Mouse (Mus musculus): ENCODE data around the gene 2310007B03Rik. TPM values are rescaled to one million over a fixed set of nuclear protein-coding genes. Genes with fewer than 3 reads are reported as not detected.

2310007B03Rik gene
- polyA plus RNA-seq, 1 experiment from 2014 or later = 23.0 TPM

Other genes starting within 250 kb of the 2310007B03Rik start
- 27.5 and 29.2 TPM in 2 replicates for gene Capn10, start 226.6 kb downstream of the 2310007B03Rik start, polyA plus RNA-seq (2015; fragmentation: Nextera tagmentation; extraction: Ambion mirVana)
- gene Gpr35, start 210.1 kb downstream of the 2310007B03Rik start, polyA plus RNA-seq (2015; fragmentation: Nextera tagmentation; extraction: Ambion mirVana) = 0.46 and 0.52 TPM in 2 replicates
- not detected in 2 replicates for gene Aqp12, start 154.6 kb downstream of the 2310007B03Rik start, polyA plus RNA-seq (2015; fragmentation: Nextera tagmentation; extraction: Ambion mirVana)
- gene Kif1a, start 59.0 kb downstream of the 2310007B03Rik start, polyA plus RNA-seq (2015; fragmentation: Nextera tagmentation; extraction: Ambion mirVana) = 7.9 and 9.2 TPM in 2 replicates
- 0.24 TPM in 1 of 2 replicates, not detected in the other for gene Agxt, start 25.7 kb downstream of the 2310007B03Rik start, polyA plus RNA-seq (2015; fragmentation: Nextera tagmentation; extraction: Ambion mirVana)
- 4.9 and 5.1 TPM in 2 replicates for gene Crocc2, start 7.8 kb upstream of the 2310007B03Rik start, polyA plus RNA-seq (2015; fragmentation: Nextera tagmentation; extraction: Ambion mirVana)
- gene Sned1, start 74.9 kb upstream of the 2310007B03Rik start, polyA plus RNA-seq (2015; fragmentation: Nextera tagmentation; extraction: Ambion mirVana) = 20.2 and 22.6 TPM in 2 replicates
- 34.2 and 36.4 TPM in 2 replicates for gene Mterf4, start 145.0 kb upstream of the 2310007B03Rik start, polyA plus RNA-seq (2015; fragmentation: Nextera tagmentation; extraction: Ambion mirVana)
- gene Ppp1r7, start 181.9 kb upstream of the 2310007B03Rik start, polyA plus RNA-seq (2015; fragmentation: Nextera tagmentation; extraction: Ambion mirVana) = 61.8 and 71.4 TPM in 2 replicates
- 14.7 and 15.2 TPM in 2 replicates for gene Pask, start 182.5 kb upstream of the 2310007B03Rik start, polyA plus RNA-seq (2015; fragmentation: Nextera tagmentation; extraction: Ambion mirVana)
- 0.14 and 0.19 TPM in 2 replicates for gene Ano7, start 213.0 kb upstream of the 2310007B03Rik start, polyA plus RNA-seq (2015; fragmentation: Nextera tagmentation; extraction: Ambion mirVana)

All from lung, embryonic 16.5 days (tissue).